Mouse (Mus musculus) forebrain, embryonic 12.5 days (tissue): ENCODE data around the gene Olfr406. TPM values are rescaled to one million over a fixed set of nuclear protein-coding genes. Genes with fewer than 3 reads are reported as not detected.

Experiments
- ATAC-seq: fragments of 200-750 bp; cut with Nextera tagmentation; 2 replicates; pipeline ENCODE4 v1.8.0; 2017; ENCODE audit warnings: moderate TSS enrichment; ENCODE audit not compliant: low FRiP score
- H3K27ac ChIP-seq: fragments of 300-500 bp; sonication (generic); 2 replicates; pipeline ENCODE4 v1.5.1; 2016; ENCODE audit warnings: mild to moderate bottlenecking
- H3K27me3 ChIP-seq: fragments of 300-500 bp; sonication (generic); 2 replicates; pipeline ENCODE4 v1.6.1; 2016; ENCODE audit warnings: mild to moderate bottlenecking
- H3K36me3 ChIP-seq: fragments of 300-500 bp; sonication (generic); replicated peaks from 2 replicates; pipeline ENCODE4 v1.6.1; 2016; ENCODE audit warnings: mild to moderate bottlenecking
- H3K4me1 ChIP-seq: fragments of 300-500 bp; sonication (generic); 2 replicates; pipeline ENCODE4 v1.6.1; 2016
- H3K4me2 ChIP-seq: fragments of 300-500 bp; sonication (generic); 2 replicates; pipeline ENCODE4 v1.6.1; 2016; ENCODE audit warnings: mild to moderate bottlenecking, moderate library complexity
- H3K4me3 ChIP-seq: fragments of 300-500 bp; sonication (generic); replicated peaks from 2 replicates; pipeline ENCODE4 v1.5.1; 2016; ENCODE audit warnings: mild to moderate bottlenecking
- H3K9ac ChIP-seq: fragments of 300-500 bp; sonication (generic); 2 replicates; pipeline ENCODE4 v1.6.1; 2016; ENCODE audit warnings: mild to moderate bottlenecking
- H3K9me3 ChIP-seq: fragments of 300-500 bp; sonication (generic); 2 replicates; pipeline ENCODE4 v1.6.1; 2016
- WGBS: fragments of 180-500 bp; shearing (Covaris S2); methylation state at CpG from one replicate; pipeline ENCODE4 v1.1.7; 2016; 5-methylcytosine and 5-hydroxymethylcytosine counted together
- polyA plus RNA-seq: library from polyadenylated mRNA; unstranded; fragments of >200 nt; fragmentation: Nextera tagmentation; extraction: Ambion mirVana; gene quantifications from 2 replicates; pipeline ENCODE4 v1.2.1, GENCODE M21; 2016

The Olfr406 gene
- not detected in 2 replicates for polyA plus RNA-seq

GRCm38 (mm10) chr11:74259508-74259907, at the start of gene Olfr406:
Olfr406 (plus strand) TSS chr11:74259808.
- no peak within 1 kb of the TSS for H3K27ac ChIP-seq
- no peak within 1 kb of the TSS for H3K4me2 ChIP-seq
- H3K27me3 ChIP-seq = no peaks in the 10 kb centered on the region
- H3K36me3 ChIP-seq = no peaks in the 10 kb centered on the region
- no peak within 1 kb of the TSS for H3K9ac ChIP-seq
- H3K4me3 ChIP-seq = no peak within 1 kb of the TSS
- no peaks in the 10 kb centered on the region for H3K4me1 ChIP-seq
- no peak for ATAC-seq
- WGBS = 58% methylated on average over 2 of the region's 2 CpGs
- peaks cover 11% of the 10 kb centered on the region for H3K9me3 ChIP-seq

GRCm38 (mm10) chr11:74211279-74211678, 48.3 kb upstream of the Olfr406 start, which contains the start of gene Olfr43:
Olfr43 (minus strand) TSS chr11:74211379.
- H3K9me3 ChIP-seq = peaks cover 16% of the 10 kb centered on the region; the same call in 1 of the 2 replicates
- 63% methylated on average over 1 of the region's 1 CpGs for WGBS
- no peak for ATAC-seq

GRCm38 (mm10) chr11:74241201-74241600, 18.4 kb upstream of the Olfr406 start:
- no peaks in the 10 kb centered on the region for H3K36me3 ChIP-seq
- H3K4me3 ChIP-seq = no peak overlapping the region
- peaks cover 24% of the 10 kb centered on the region for H3K9me3 ChIP-seq
- no peak for ATAC-seq
- H3K4me2 ChIP-seq = no peak overlapping the region
- H3K27ac ChIP-seq = no peak overlapping the region
- H3K9ac ChIP-seq = no peak overlapping the region
- H3K27me3 ChIP-seq = no peaks in the 10 kb centered on the region
- 88% methylated on average over 3 of the region's 3 CpGs for WGBS
- no peaks in the 10 kb centered on the region for H3K4me1 ChIP-seq

More at GRCm38 (mm10) chr11:74211279-74211678, 48.3 kb upstream of the Olfr406 start, which contains the start of gene Olfr43:
- H3K4me3 ChIP-seq = no peak within 1 kb of the TSS
- H3K4me2 ChIP-seq = no peak within 1 kb of the TSS
- no peaks in the 10 kb centered on the region for H3K36me3 ChIP-seq
- no peaks in the 10 kb centered on the region for H3K4me1 ChIP-seq
- no peak within 1 kb of the TSS for H3K27ac ChIP-seq
- no peak within 1 kb of the TSS for H3K9ac ChIP-seq
- H3K27me3 ChIP-seq = no peaks in the 10 kb centered on the region

GRCm38 (mm10) chr11:74283436-74283835, 23.8 kb downstream of the Olfr406 start, which contains the start of gene Olfr59:
Olfr59 (plus strand) TSS chr11:74283736.
- H3K27me3 ChIP-seq = no peaks in the 10 kb centered on the region
- H3K27ac ChIP-seq = no peak within 1 kb of the TSS
- H3K4me1 ChIP-seq = no peaks in the 10 kb centered on the region
- H3K4me3 ChIP-seq = no peak within 1 kb of the TSS
- no peak within 1 kb of the TSS for H3K4me2 ChIP-seq
- H3K9me3 ChIP-seq = peaks cover 15% of the 10 kb centered on the region
- no peak for ATAC-seq
- H3K36me3 ChIP-seq = no peaks in the 10 kb centered on the region
- WGBS = 74% methylated on average over 2 of the region's 2 CpGs
- no peak within 1 kb of the TSS for H3K9ac ChIP-seq

- Histone ChIP-seq H3K4me2 (no peak overlapping the region), H3K4me1 (no peaks in the 10 kb centered on the region), H3K27ac (no peak overlapping the region), H3K9me3 (0 out of 2 replicates have a peak, but pooled peaks cover 3% of the 10 kb centered on the region), H3K9ac (no peak overlapping the region), H3K4me3 (no peak overlapping the region), H3K36me3 (no peaks in the 10 kb centered on the region), H3K27me3 (no peaks in the 10 kb centered on the region)
- ATAC-seq = no peak
- 73% methylated on average over 2 of the region's 2 CpGs for WGBS
Observed at GRCm38 (mm10) chr11:74287256-74287655, 27.6 kb downstream of the Olfr406 start.

Other genes with a start within 250 kb of the Olfr406 start
- not detected in 2 replicates for gene Olfr139, start 203.3 kb upstream of the Olfr406 start, polyA plus RNA-seq
- gene Olfr399, start 203.2 kb upstream of the Olfr406 start, polyA plus RNA-seq = not detected in 2 replicates
- not detected in 2 replicates for gene Zfp616, start 189.9 kb upstream of the Olfr406 start, polyA plus RNA-seq
- not detected in 2 replicates for gene Olfr401, start 146.1 kb upstream of the Olfr406 start, polyA plus RNA-seq
- gene Olfr402, start 106.3 kb upstream of the Olfr406 start, polyA plus RNA-seq = not detected in 2 replicates
- gene Olfr403, start 73.6 kb upstream of the Olfr406 start, polyA plus RNA-seq = not detected in 2 replicates
- not detected in 2 replicates for gene Olfr43, start 48.4 kb upstream of the Olfr406 start, polyA plus RNA-seq
- not detected in 2 replicates for gene Olfr59, start 23.9 kb downstream of the Olfr406 start, polyA plus RNA-seq
- not detected in 2 replicates for gene Olfr410, start 78.2 kb downstream of the Olfr406 start, polyA plus RNA-seq
- not detected in 2 replicates for gene Olfr411, start 92.8 kb downstream of the Olfr406 start, polyA plus RNA-seq
- gene Olfr412, start 102.3 kb downstream of the Olfr406 start, polyA plus RNA-seq = not detected in 2 replicates